Mouse (Mus musculus) cerebellum, adult 2 months (tissue): ENCODE measurements around the gene Pgghg.

Source experiments
- CTCF ChIP-seq: fragments of 200-500 bp; IDR thresholded peaks from 2 replicates; pipeline ENCODE4 v1.5.1; 2011; ENCODE audit warnings: low read depth, mild to moderate bottlenecking, control low read depth, low read length, moderate library complexity, borderline replicate concordance; ENCODE audit not compliant: insufficient read depth
- POLR2A ChIP-seq: fragments of 200-500 bp; IDR thresholded peaks from 2 replicates; pipeline ENCODE4 v1.6.1; 2011; ENCODE audit warnings: low read length, control low read depth, borderline replicate concordance; ENCODE audit not compliant: insufficient read depth

GRCm38 (mm10) chr7:140938896-140939295 lies 2.3 kb upstream of the Pgghg start:
- no peak for TF ChIP-seq CTCF
- no peak for TF ChIP-seq POLR2A
